Mouse (Mus musculus) testis, adult 2 months (tissue): ENCODE results near the gene Tnfrsf22.

Experiments
- CTCF ChIP-seq: fragments of 200-500 bp; IDR thresholded peaks from 2 replicates; pipeline ENCODE4 v1.5.1; 2012; ENCODE audit warnings: low read depth, mild to moderate bottlenecking, inconsistent platforms, low read length, moderate library complexity; ENCODE audit not compliant: control insufficient read depth, insufficient read depth, insufficient replicate concordance
- POLR2A ChIP-seq: fragments of 200-500 bp; IDR thresholded peaks from 2 replicates; pipeline ENCODE4 v1.6.1; 2012; ENCODE audit warnings: low read depth, mild to moderate bottlenecking, inconsistent platforms, low read length, moderate library complexity; ENCODE audit not compliant: control insufficient read depth

DNA sequence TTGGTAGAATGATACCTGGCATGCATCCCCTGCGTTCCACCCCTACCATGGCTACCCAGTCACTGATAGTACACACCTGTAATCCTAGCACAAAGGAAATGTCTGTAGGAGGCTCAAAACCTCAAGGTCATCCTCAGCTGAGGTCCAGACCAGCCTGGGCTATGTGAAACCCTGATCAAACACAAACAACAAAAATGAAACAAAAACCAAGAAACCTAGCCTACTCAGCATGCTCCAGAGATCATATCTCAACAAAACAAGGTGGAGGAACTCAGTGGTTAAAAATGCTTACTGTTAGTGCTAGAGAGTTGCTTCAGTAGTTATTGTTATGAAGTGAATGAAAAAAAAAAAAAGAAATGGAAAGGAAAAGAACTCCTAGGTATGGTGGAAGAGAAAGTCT is 20.9 kb downstream of the Tnfrsf22 start, which contains the start of gene Tnfrsf26:
- no peak for TF ChIP-seq CTCF
- no peak for TF ChIP-seq POLR2A
